Mouse (Mus musculus): ENCODE data around the gene Lysmd4. TPM values are rescaled to one million over a fixed set of nuclear protein-coding genes. Genes with fewer than 3 reads are reported as not detected.

The Lysmd4 gene
- polyA plus RNA-seq, 1 experiment from 2014 or later = 7.8 TPM

DNA sequence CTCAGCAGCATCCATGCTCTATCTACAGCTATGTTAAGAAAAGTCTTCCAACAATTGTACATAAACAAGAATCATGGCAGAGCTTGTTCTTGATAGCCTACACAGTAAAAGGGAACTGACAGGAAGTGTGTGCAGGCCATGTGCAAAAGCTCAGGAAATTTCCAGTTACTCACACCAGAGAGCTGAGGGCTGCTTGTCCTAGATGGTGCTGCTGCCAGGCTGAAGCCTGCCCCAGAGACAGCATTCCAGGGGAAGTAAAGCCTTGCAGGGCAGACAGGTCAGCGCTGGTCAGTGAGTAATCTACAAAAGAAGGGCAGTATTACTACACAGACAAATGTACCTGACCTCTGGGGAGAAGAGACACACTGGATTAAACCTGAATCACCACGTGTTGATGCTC, 14.0 kb downstream of the Lysmd4 start:
- no peaks in the 10 kb centered on the region for H3K9me3 ChIP-seq (replicated peaks; ENCODE audit: control insufficient read depth, low read length)
- no peak overlapping the region for H3K4me2 ChIP-seq
- no peaks in the 10 kb centered on the region for H3K27me3 ChIP-seq (ENCODE audit: control insufficient read depth, insufficient read depth, low read length)
- H3K9ac ChIP-seq (ENCODE audit: low read depth, low read length) = no peak overlapping the region
- H3K4me1 ChIP-seq (ENCODE audit: control insufficient read depth, insufficient read depth, low read length) = no peaks in the 10 kb centered on the region
- H3K36me3 ChIP-seq (ENCODE audit: control insufficient read depth, insufficient read depth, low read length) = peaks cover 20% of the 10 kb centered on the region
- no peak for ATAC-seq (replicated peaks; ENCODE audit: insufficient number of reproducible peaks, low FRiP score, low TSS enrichment)
- WGBS (ENCODE audit: insufficient replicate concordance) = 81% methylated on average over 2 of the region's 2 CpGs
- no peak overlapping the region for H3K4me3 ChIP-seq (ENCODE audit: low read depth, low read length)
- H3K27ac ChIP-seq (ENCODE audit: low read depth, low read length) = no peak overlapping the region

DNA sequence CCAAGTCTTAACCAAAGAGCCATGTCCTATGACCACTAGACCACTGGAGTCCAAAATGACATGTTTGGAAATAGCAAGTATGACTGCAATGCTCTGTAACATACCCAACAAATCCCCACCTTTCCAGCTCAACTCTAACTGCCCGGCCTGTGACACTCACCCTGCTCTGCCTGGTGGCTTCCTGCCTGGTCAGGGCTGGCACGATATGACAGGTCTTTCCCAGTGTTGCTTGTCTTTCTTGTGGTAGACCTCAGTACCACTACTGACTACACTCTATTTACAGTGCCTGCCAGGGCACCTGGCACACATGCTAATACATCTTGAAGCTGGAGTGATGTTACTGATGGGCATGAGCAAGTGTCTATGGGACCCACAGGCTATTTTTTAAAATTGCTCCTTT, 15.4 kb downstream of the Lysmd4 start:
- Histone ChIP-seq H3K4me2 (no peak overlapping the region), H3K9ac (ENCODE audit: low read depth, low read length) (no peak overlapping the region), H3K9me3 (replicated peaks; ENCODE audit: control insufficient read depth, low read length) (no peaks in the 10 kb centered on the region), H3K36me3 (ENCODE audit: control insufficient read depth, insufficient read depth, low read length) (peaks cover 16% of the 10 kb centered on the region), H3K27me3 (ENCODE audit: control insufficient read depth, insufficient read depth, low read length) (no peaks in the 10 kb centered on the region), H3K27ac (ENCODE audit: low read depth, low read length) (no peak overlapping the region), H3K4me1 (ENCODE audit: control insufficient read depth, insufficient read depth, low read length) (no peaks in the 10 kb centered on the region), H3K4me3 (ENCODE audit: low read depth, low read length) (no peak overlapping the region)
- ATAC-seq (replicated peaks; ENCODE audit: insufficient number of reproducible peaks, low FRiP score, low TSS enrichment) = no peak
- WGBS (ENCODE audit: insufficient replicate concordance) = 92% methylated on average over 2 of the region's 2 CpGs

DNA sequence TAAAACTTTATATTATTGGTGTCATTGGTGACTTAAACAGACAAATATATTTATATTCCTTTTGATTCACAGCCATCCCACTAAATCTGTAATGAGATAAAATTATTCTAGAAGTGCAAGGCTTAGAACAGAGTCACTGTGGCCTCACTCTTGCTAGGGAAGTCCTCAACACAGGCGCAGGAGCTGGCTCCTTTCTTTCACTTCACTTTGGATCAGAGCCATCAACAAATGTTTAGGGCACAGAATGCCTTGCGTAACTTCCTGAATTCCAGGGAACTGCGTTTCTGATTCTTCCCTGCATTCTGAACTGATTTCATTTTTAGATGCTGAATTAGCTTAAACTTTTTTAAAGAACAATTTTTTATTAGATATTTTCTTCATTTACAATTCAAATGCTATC, 19.6 kb downstream of the Lysmd4 start:
- peaks cover 7% of the 10 kb centered on the region; the same call in 1 of the 2 replicates for H3K36me3 ChIP-seq (ENCODE audit: control insufficient read depth, insufficient read depth, low read length)
- no peak overlapping the region for H3K27ac ChIP-seq (ENCODE audit: low read depth, low read length)
- ATAC-seq (replicated peaks; ENCODE audit: insufficient number of reproducible peaks, low FRiP score, low TSS enrichment) = no peak
- no peak overlapping the region for H3K4me3 ChIP-seq (ENCODE audit: low read depth, low read length)
- no peaks in the 10 kb centered on the region for H3K9me3 ChIP-seq (replicated peaks; ENCODE audit: control insufficient read depth, low read length)
- no peaks in the 10 kb centered on the region for H3K27me3 ChIP-seq (ENCODE audit: control insufficient read depth, insufficient read depth, low read length)
- no peaks in the 10 kb centered on the region; the same call in 1 of the 2 replicates for H3K4me1 ChIP-seq (ENCODE audit: control insufficient read depth, insufficient read depth, low read length)
- WGBS (ENCODE audit: insufficient replicate concordance) = 80% methylated on average over 3 of the region's 3 CpGs
- no peak overlapping the region for H3K9ac ChIP-seq (ENCODE audit: low read depth, low read length)
- no peak overlapping the region for H3K4me2 ChIP-seq

DNA sequence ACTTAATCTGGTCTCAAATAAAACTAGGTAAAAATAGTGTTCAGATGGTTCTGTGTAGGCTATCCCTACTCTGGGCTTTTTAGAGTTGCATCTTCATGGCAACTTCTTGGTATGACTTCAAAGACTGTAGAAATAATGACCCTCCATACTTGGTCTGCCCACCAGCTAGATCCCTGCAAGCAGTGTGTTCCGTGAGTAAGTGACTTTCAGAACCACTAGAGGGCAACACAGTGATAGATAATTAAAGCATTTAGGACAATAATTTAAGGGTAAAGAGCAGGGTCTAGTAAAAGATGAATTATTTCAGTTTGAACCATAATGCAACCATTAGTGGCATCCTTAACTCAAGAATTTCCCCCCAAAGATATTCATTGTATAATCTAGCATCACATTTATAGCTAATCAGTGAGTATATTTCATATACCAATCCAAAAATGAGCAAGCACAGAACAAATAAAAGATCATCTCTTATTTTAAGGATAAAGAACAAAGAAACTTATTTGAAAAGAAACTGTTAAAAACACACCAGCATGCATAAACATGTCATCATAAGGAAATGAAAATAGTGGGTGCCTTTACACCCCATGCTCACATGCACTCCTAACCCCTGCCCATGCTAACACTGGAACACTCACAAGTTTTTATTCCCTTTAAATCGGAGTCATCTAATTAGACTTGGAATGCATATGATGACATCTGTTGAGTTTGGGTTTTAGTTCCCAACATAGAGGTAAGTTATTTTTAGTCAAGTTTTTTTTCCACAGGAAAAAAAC, 21.0 kb downstream of the Lysmd4 start:
- H3K4me1 ChIP-seq (ENCODE audit: control insufficient read depth, insufficient read depth, low read length) = no peaks in the 10 kb centered on the region; the same call in 1 of the 2 replicates
- no peak overlapping the region for H3K9ac ChIP-seq (ENCODE audit: low read depth, low read length)
- H3K9me3 ChIP-seq (replicated peaks; ENCODE audit: control insufficient read depth, low read length) = no peaks in the 10 kb centered on the region
- no peak overlapping the region for H3K4me3 ChIP-seq (ENCODE audit: low read depth, low read length)
- no peak overlapping the region for H3K4me2 ChIP-seq
- peaks cover 5% of the 10 kb centered on the region; the same call in 1 of the 2 replicates for H3K36me3 ChIP-seq (ENCODE audit: control insufficient read depth, insufficient read depth, low read length)
- ATAC-seq (replicated peaks; ENCODE audit: insufficient number of reproducible peaks, low FRiP score, low TSS enrichment) = no peak
- H3K27me3 ChIP-seq (ENCODE audit: control insufficient read depth, insufficient read depth, low read length) = no peaks in the 10 kb centered on the region
- no peak overlapping the region for H3K27ac ChIP-seq (ENCODE audit: low read depth, low read length)
- 54% methylated on average over 2 of the region's 2 CpGs for WGBS (ENCODE audit: insufficient replicate concordance)

DNA sequence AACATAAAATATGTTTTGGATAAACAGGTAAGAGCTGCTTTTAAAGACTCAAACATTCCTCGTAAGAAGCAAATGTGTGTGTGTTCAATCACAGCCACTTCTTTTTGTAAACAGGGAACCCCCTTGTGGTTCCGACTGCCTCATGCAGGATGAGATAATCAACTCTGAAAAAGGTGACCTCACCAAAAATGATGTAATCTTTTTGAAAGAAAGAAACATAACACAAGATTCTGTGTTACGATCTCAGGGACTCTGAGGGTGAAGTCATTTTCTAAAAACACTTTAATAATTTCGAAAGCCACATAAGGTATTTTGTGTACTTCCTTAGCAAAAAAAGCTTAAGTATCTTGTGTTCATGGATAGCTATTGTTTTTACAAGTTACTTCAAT, 21.5 kb downstream of the Lysmd4 start:
- Histone ChIP-seq H3K9me3 (replicated peaks; ENCODE audit: control insufficient read depth, low read length) (no peaks in the 10 kb centered on the region), H3K27ac (ENCODE audit: low read depth, low read length) (no peak overlapping the region), H3K4me1 (ENCODE audit: control insufficient read depth, insufficient read depth, low read length) (no peaks in the 10 kb centered on the region; the same call in 1 of the 2 replicates), H3K4me2 (no peak overlapping the region), H3K9ac (ENCODE audit: low read depth, low read length) (no peak overlapping the region), H3K27me3 (ENCODE audit: control insufficient read depth, insufficient read depth, low read length) (no peaks in the 10 kb centered on the region), H3K36me3 (ENCODE audit: control insufficient read depth, insufficient read depth, low read length) (peaks cover 5% of the 10 kb centered on the region; the same call in 1 of the 2 replicates), H3K4me3 (ENCODE audit: low read depth, low read length) (no peak overlapping the region)
- WGBS (ENCODE audit: insufficient replicate concordance) = 41% methylated on average over 4 of the region's 4 CpGs
- ATAC-seq (replicated peaks; ENCODE audit: insufficient number of reproducible peaks, low FRiP score, low TSS enrichment) = no peak

DNA sequence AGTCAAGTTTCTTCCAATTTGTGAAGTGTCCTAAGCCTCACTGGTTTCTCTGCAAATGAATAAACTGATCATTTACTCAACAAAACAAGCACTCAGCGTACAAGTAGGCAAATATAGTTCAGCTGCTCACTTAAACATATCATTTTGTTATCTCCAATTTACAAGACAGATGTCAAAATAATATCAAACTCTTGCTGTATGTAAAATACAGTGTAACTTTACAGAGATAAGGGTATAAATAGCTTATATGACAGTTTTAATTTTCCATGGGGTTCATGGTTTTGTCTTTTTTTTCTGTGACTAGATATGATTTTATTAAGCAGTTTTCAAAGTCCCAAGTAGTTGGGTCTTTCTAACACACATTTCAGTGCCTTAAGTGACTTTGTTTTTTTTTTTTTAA, 22.9 kb downstream of the Lysmd4 start:
- Histone ChIP-seq H3K27ac (ENCODE audit: low read depth, low read length) (no peak overlapping the region), H3K27me3 (ENCODE audit: control insufficient read depth, insufficient read depth, low read length) (no peaks in the 10 kb centered on the region), H3K4me3 (ENCODE audit: low read depth, low read length) (no peak overlapping the region), H3K9me3 (replicated peaks; ENCODE audit: control insufficient read depth, low read length) (no peaks in the 10 kb centered on the region), H3K36me3 (ENCODE audit: control insufficient read depth, insufficient read depth, low read length) (0 out of 2 replicates have a peak, but pooled peaks cover 5% of the 10 kb centered on the region), H3K4me1 (ENCODE audit: control insufficient read depth, insufficient read depth, low read length) (no peaks in the 10 kb centered on the region; the same call in 1 of the 2 replicates), H3K9ac (ENCODE audit: low read depth, low read length) (no peak overlapping the region), H3K4me2 (no peak overlapping the region)
- ATAC-seq (replicated peaks; ENCODE audit: insufficient number of reproducible peaks, low FRiP score, low TSS enrichment) = no peak
- whole genome bisulfite sequencing (ENCODE audit: insufficient replicate concordance) = 81% methylated on average over 1 of the region's 1 CpGs

DNA sequence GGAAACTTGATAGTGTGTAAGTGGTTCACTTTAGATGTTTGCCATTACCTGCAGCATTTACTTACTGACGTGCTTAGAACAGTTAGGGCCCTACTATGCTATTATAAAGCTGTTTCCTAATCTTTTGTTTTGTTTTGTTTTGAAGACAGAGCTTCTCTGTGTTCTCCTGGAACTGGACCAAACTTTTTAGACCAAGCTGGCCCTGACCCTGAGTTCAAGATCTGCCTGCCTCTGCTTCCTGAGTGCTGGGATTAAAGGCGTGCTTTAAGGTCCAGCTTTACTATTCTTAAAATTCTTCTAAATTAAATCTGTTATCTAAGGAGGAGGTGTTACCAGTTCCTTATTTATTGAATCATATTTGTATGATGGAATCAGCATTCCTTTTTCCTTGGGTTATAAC, 23.7 kb downstream of the Lysmd4 start:
- no peak overlapping the region for H3K9ac ChIP-seq (ENCODE audit: low read depth, low read length)
- H3K27me3 ChIP-seq (ENCODE audit: control insufficient read depth, insufficient read depth, low read length) = no peaks in the 10 kb centered on the region
- no peak overlapping the region for H3K27ac ChIP-seq (ENCODE audit: low read depth, low read length)
- H3K36me3 ChIP-seq (ENCODE audit: control insufficient read depth, insufficient read depth, low read length) = 0 out of 2 replicates have a peak, but pooled peaks cover 5% of the 10 kb centered on the region
- no peak overlapping the region for H3K4me2 ChIP-seq
- 86% methylated on average over 2 of the region's 2 CpGs for WGBS (ENCODE audit: insufficient replicate concordance)
- no peaks in the 10 kb centered on the region for H3K9me3 ChIP-seq (replicated peaks; ENCODE audit: control insufficient read depth, low read length)
- no peak overlapping the region for H3K4me3 ChIP-seq (ENCODE audit: low read depth, low read length)
- H3K4me1 ChIP-seq (ENCODE audit: control insufficient read depth, insufficient read depth, low read length) = no peaks in the 10 kb centered on the region; the same call in 1 of the 2 replicates
- no peak for ATAC-seq (replicated peaks; ENCODE audit: insufficient number of reproducible peaks, low FRiP score, low TSS enrichment)

DNA sequence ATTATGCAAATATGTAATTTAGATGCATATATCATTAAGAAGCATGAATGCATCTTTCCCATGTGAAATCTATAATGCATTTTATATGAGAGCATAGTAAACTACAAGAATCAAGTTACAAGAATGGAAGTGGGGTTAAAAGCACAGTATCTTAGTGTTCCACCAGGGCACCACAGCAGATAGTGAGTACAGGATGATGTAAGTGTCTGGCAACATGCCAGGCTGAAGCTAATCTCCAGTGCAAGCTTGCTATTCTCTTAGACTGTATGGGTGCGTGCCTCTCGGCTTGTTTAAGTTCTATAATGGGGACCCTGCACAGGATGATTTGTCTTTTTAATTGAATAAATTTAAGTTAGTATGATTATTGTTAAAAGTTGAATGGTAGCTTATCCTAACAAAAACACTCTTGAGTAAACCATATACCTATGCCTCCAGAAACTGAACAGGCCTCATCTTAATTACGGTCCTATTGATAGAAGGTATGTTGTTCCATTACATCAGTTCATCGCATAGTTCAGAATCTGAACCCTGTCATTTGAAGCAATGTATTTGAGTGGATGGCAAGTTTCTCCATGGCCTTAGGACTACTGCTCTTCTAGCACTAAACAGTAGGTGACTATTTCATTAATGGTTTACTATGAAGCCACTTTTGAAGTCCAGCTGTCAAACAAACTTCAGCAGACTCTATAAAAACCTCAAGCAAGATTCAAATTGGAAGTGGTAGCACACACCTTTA, 37.7 kb downstream of the Lysmd4 start:
- H3K4me1 ChIP-seq (ENCODE audit: control insufficient read depth, insufficient read depth, low read length) = peaks cover 5% of the 10 kb centered on the region; the same call in 1 of the 2 replicates
- peak; percentile 77 for ATAC-seq (replicated peaks; ENCODE audit: insufficient number of reproducible peaks, low FRiP score, low TSS enrichment)
- H3K36me3 ChIP-seq (ENCODE audit: control insufficient read depth, insufficient read depth, low read length) = peaks cover 11% of the 10 kb centered on the region
- no peak overlapping the region for H3K4me2 ChIP-seq
- H3K27ac ChIP-seq (ENCODE audit: low read depth, low read length) = peak overlapping the region; percentile 73
- H3K27me3 ChIP-seq (ENCODE audit: control insufficient read depth, insufficient read depth, low read length) = no peaks in the 10 kb centered on the region
- no peak overlapping the region for H3K4me3 ChIP-seq (ENCODE audit: low read depth, low read length)
- WGBS (ENCODE audit: insufficient replicate concordance) = 46% methylated on average over 4 of the region's 4 CpGs
- H3K9me3 ChIP-seq (replicated peaks; ENCODE audit: control insufficient read depth, low read length) = no peaks in the 10 kb centered on the region
- no peak overlapping the region for H3K9ac ChIP-seq (ENCODE audit: low read depth, low read length)

Measured in heart, embryonic 11.5 days (tissue).